Mouse (Mus musculus): Measurements from ENCODE around the gene Fam71a.

Fam71a gene

GRCm38 (mm10) chr1:191164717-191165116 lies at the start of gene Fam71a:
TSS of gene Fam71a (minus strand) at chr1:191164817.
- DNase-seq: no peak

GRCm38 (mm10) chr1:191211096-191211495 lies 46.5 kb upstream of the Fam71a start:
- no peak for DNase-seq

GRCm38 (mm10) chr1:191205791-191206190 lies 41.2 kb upstream of the Fam71a start:
- DNase-seq: no peak

- no peak for DNase-seq
These were observed 40.3 kb upstream of the Fam71a start for GRCm38 (mm10) chr1:191204876-191205275.

- DNase-seq: no peak
These were observed 38.9 kb upstream of the Fam71a start for GRCm38 (mm10) chr1:191203496-191203895.

GRCm38 (mm10) chr1:191202208-191202952 lies 37.8 kb upstream of the Fam71a start:
- DNase-seq: no peak

GRCm38 (mm10) chr1:191200816-191201602 lies 36.4 kb upstream of the Fam71a start:
- peak; percentile 86 for DNase-seq

GRCm38 (mm10) chr1:191197916-191198315 lies 33.3 kb upstream of the Fam71a start:
- no peak for DNase-seq

- no peak for DNase-seq
These were observed 31.4 kb upstream of the Fam71a start for GRCm38 (mm10) chr1:191196016-191196415.

- DNase-seq: no peak
These were observed 29.2 kb upstream of the Fam71a start for GRCm38 (mm10) chr1:191193657-191194424.

GRCm38 (mm10) chr1:191192751-191193150 lies 28.1 kb upstream of the Fam71a start:
- DNase-seq: no peak

- DNase-seq: no peak
These were observed 27.6 kb upstream of the Fam71a start for GRCm38 (mm10) chr1:191192213-191192612.

GRCm38 (mm10) chr1:191189671-191190372 lies 25.2 kb upstream of the Fam71a start:
- no peak for DNase-seq

GRCm38 (mm10) chr1:191186386-191186770 lies 21.8 kb upstream of the Fam71a start:
- DNase-seq: no peak

GRCm38 (mm10) chr1:191185761-191186385 lies 21.3 kb upstream of the Fam71a start:
- no peak for DNase-seq

GRCm38 (mm10) chr1:191184841-191185251 lies 20.2 kb upstream of the Fam71a start:
- DNase-seq: no peak

GRCm38 (mm10) chr1:191184066-191184815 lies 19.6 kb upstream of the Fam71a start:
- DNase-seq: no peak

GRCm38 (mm10) chr1:191183163-191184065 lies 18.8 kb upstream of the Fam71a start:
- DNase-seq: peak; percentile 94

- DNase-seq: no peak
These were observed 18.0 kb upstream of the Fam71a start for GRCm38 (mm10) chr1:191182431-191183162.
